Mouse (Mus musculus): ENCODE measurements around the gene Mrpl14. TPM values are rescaled to one million over a fixed set of nuclear protein-coding genes. Genes with fewer than 3 reads are reported as not detected.
A peak's percentile ranks its signal among the peaks of the same experiment; 100 is the strongest.

The Mrpl14 gene
- polyA plus RNA-seq, 1 experiment from 2014 or later = 105 TPM

DNA sequence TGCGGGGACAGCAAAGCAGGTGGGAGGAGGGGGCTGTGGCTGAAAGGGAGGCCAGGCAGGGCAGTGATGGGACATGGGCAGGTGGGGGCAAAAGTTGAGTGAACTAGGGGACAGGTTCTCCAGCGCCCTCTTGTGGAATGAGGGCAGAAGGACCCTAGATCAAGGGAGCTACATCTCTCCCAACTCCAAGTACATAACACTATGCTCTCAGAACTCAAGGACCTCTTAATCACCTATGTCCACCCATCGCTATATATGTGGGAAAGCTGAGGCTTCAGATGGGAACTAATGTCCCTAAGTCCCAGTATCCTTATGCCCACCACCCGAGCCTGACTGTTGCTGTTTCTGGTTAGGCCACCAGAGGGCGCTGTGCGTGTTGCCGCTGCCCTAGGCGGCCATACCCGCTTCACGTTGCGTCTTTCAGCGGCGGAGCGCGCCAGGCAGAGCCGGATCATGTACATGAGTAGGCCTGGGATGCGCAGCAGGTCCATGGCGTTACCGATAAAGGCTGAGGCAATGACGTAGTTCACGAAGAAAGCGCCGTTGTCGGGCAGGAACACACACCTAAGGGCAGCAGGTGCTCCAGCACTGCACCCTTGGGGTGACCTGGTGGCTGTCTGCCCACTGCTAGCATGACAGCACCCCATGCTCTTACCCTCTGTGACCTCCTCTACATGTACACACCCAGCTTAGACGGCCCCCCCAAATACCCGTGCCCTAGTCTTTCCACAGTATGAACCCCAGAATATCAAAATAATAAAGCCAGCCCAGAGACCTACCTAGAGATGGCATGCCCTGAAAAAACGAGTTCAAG, 22.8 kb upstream of the Mrpl14 start:
- ATAC-seq (ENCODE audit: low FRiP score) (peak; percentile 53), DNase-seq (ENCODE audit: low spot score) (peak; percentile 90)
- H3K4me2 ChIP-seq (replicated peaks; ENCODE audit: low read depth, low read length) = no peak overlapping the region
- H3K36me3 ChIP-seq (ENCODE audit: control insufficient read depth, insufficient read depth, low read length) = peaks cover 3% of the 10 kb centered on the region
- H3K9me3 ChIP-seq (ENCODE audit: control insufficient read depth, low read length) = no peaks in the 10 kb centered on the region
- no peak overlapping the region for H3K9ac ChIP-seq (ENCODE audit: low read depth, low read length)
- WGBS = 23% methylated on average over 27 of the region's 27 CpGs
- no peak overlapping the region for H3K4me3 ChIP-seq (ENCODE audit: low read depth, low read length)
- no peaks in the 10 kb centered on the region for H3K27me3 ChIP-seq (ENCODE audit: control insufficient read depth, insufficient read depth, low read length)
- H3K4me1 ChIP-seq (replicated peaks; ENCODE audit: control insufficient read depth, insufficient read depth, low read length) = no peaks in the 10 kb centered on the region
- no peak overlapping the region for H3K27ac ChIP-seq (ENCODE audit: low read depth, low read length)

- no peak overlapping the region for H3K27ac ChIP-seq (ENCODE audit: low read depth, low read length)
- ATAC-seq (ENCODE audit: low FRiP score) (no peak), DNase-seq (ENCODE audit: low spot score) (no peak)
- H3K9ac ChIP-seq (ENCODE audit: low read depth, low read length) = no peak overlapping the region
- H3K4me3 ChIP-seq (ENCODE audit: low read depth, low read length) = no peak overlapping the region
- H3K4me2 ChIP-seq (replicated peaks; ENCODE audit: low read depth, low read length) = no peak overlapping the region
- no peaks in the 10 kb centered on the region for H3K27me3 ChIP-seq (ENCODE audit: control insufficient read depth, insufficient read depth, low read length)
- peaks cover 3% of the 10 kb centered on the region for H3K36me3 ChIP-seq (ENCODE audit: control insufficient read depth, insufficient read depth, low read length)
- 92% methylated on average over 13 of the region's 13 CpGs for WGBS
- H3K9me3 ChIP-seq (ENCODE audit: control insufficient read depth, low read length) = no peaks in the 10 kb centered on the region
- H3K4me1 ChIP-seq (replicated peaks; ENCODE audit: control insufficient read depth, insufficient read depth, low read length) = no peaks in the 10 kb centered on the region
Observed at GRCm38 (mm10) chr17:45664608-45665007, 21.5 kb upstream of the Mrpl14 start.

DNA sequence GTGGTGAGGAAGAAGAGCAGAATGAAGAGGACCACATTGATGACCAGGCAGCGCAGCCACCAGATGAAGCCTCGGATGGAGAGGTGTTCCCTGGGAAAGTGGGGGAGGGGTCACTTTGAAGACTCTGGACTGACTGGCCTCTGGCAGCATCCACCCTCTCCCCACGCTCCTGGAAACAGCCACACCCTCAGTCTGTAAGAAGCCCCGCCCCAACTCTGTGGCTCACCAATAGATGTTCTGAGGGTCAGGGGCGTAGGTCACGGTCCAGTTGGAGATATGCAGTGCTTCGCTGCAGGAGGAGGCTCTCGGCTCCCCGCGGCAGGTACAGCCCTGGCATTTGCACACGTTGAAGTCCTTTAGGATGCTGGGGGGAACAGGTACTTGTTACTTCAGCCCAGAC, 20.0 kb upstream of the Mrpl14 start:
- 80% methylated on average over 11 of the region's 11 CpGs for WGBS

GRCm38 (mm10) chr17:45667481-45667880, 18.6 kb upstream of the Mrpl14 start:
- H3K36me3 ChIP-seq (ENCODE audit: control insufficient read depth, insufficient read depth, low read length) = peaks cover 6% of the 10 kb centered on the region
- no peaks in the 10 kb centered on the region for H3K27me3 ChIP-seq (ENCODE audit: control insufficient read depth, insufficient read depth, low read length)
- WGBS = 90% methylated on average over 10 of the region's 10 CpGs
- no peak overlapping the region for H3K4me2 ChIP-seq (replicated peaks; ENCODE audit: low read depth, low read length)
- no peak for ATAC-seq (ENCODE audit: low FRiP score)
- H3K4me3 ChIP-seq (ENCODE audit: low read depth, low read length) = no peak overlapping the region
- H3K9me3 ChIP-seq (ENCODE audit: control insufficient read depth, low read length) = no peaks in the 10 kb centered on the region
- no peak for DNase-seq (ENCODE audit: low spot score)
- no peak overlapping the region for H3K9ac ChIP-seq (ENCODE audit: low read depth, low read length)
- H3K27ac ChIP-seq (ENCODE audit: low read depth, low read length) = no peak overlapping the region
- H3K4me1 ChIP-seq (replicated peaks; ENCODE audit: control insufficient read depth, insufficient read depth, low read length) = no peaks in the 10 kb centered on the region

More for the DNA sequence above, 20.0 kb upstream of the Mrpl14 start:
- H3K4me1 ChIP-seq (replicated peaks; ENCODE audit: control insufficient read depth, insufficient read depth, low read length) = no peaks in the 10 kb centered on the region
- ATAC-seq (ENCODE audit: low FRiP score) (no peak), DNase-seq (ENCODE audit: low spot score) (no peak)
- no peak overlapping the region for H3K9ac ChIP-seq (ENCODE audit: low read depth, low read length)
- no peaks in the 10 kb centered on the region for H3K27me3 ChIP-seq (ENCODE audit: control insufficient read depth, insufficient read depth, low read length)
- peaks cover 7% of the 10 kb centered on the region for H3K36me3 ChIP-seq (ENCODE audit: control insufficient read depth, insufficient read depth, low read length)
- no peak overlapping the region for H3K4me2 ChIP-seq (replicated peaks; ENCODE audit: low read depth, low read length)
- H3K27ac ChIP-seq (ENCODE audit: low read depth, low read length) = no peak overlapping the region
- H3K4me3 ChIP-seq (ENCODE audit: low read depth, low read length) = no peak overlapping the region
- no peaks in the 10 kb centered on the region for H3K9me3 ChIP-seq (ENCODE audit: control insufficient read depth, low read length)

GRCm38 (mm10) chr17:45667986-45668385, 18.1 kb upstream of the Mrpl14 start:
- no peak overlapping the region for H3K9ac ChIP-seq (ENCODE audit: low read depth, low read length)
- ATAC-seq (ENCODE audit: low FRiP score) (no peak), DNase-seq (ENCODE audit: low spot score) (no peak)
- no peaks in the 10 kb centered on the region for H3K9me3 ChIP-seq (ENCODE audit: control insufficient read depth, low read length)
- 88% methylated on average over 10 of the region's 10 CpGs for WGBS
- H3K36me3 ChIP-seq (ENCODE audit: control insufficient read depth, insufficient read depth, low read length) = peaks cover 10% of the 10 kb centered on the region; the same call in 1 of the 2 replicates
- H3K4me1 ChIP-seq (replicated peaks; ENCODE audit: control insufficient read depth, insufficient read depth, low read length) = no peaks in the 10 kb centered on the region
- H3K4me2 ChIP-seq (replicated peaks; ENCODE audit: low read depth, low read length) = no peak overlapping the region
- no peak overlapping the region for H3K27ac ChIP-seq (ENCODE audit: low read depth, low read length)
- H3K4me3 ChIP-seq (ENCODE audit: low read depth, low read length) = no peak overlapping the region
- H3K27me3 ChIP-seq (ENCODE audit: control insufficient read depth, insufficient read depth, low read length) = no peaks in the 10 kb centered on the region

- no peak overlapping the region for H3K9ac ChIP-seq (ENCODE audit: low read depth, low read length)
- no peak for ATAC-seq (ENCODE audit: low FRiP score)
- no peaks in the 10 kb centered on the region for H3K9me3 ChIP-seq (ENCODE audit: control insufficient read depth, low read length)
- peaks cover 16% of the 10 kb centered on the region for H3K36me3 ChIP-seq (ENCODE audit: control insufficient read depth, insufficient read depth, low read length)
- no peaks in the 10 kb centered on the region for H3K27me3 ChIP-seq (ENCODE audit: control insufficient read depth, insufficient read depth, low read length)
- no peak for DNase-seq (ENCODE audit: low spot score)
- H3K4me3 ChIP-seq (ENCODE audit: low read depth, low read length) = no peak overlapping the region
- no peaks in the 10 kb centered on the region for H3K4me1 ChIP-seq (replicated peaks; ENCODE audit: control insufficient read depth, insufficient read depth, low read length)
- 97% methylated on average over 1 of the region's 1 CpGs for WGBS
- H3K27ac ChIP-seq (ENCODE audit: low read depth, low read length) = no peak overlapping the region
- no peak overlapping the region for H3K4me2 ChIP-seq (replicated peaks; ENCODE audit: low read depth, low read length)
Observed at GRCm38 (mm10) chr17:45671821-45672220, 14.3 kb upstream of the Mrpl14 start.

GRCm38 (mm10) chr17:45672598-45672997, 13.5 kb upstream of the Mrpl14 start:
- no peak for ATAC-seq (ENCODE audit: low FRiP score)
- H3K36me3 ChIP-seq (ENCODE audit: control insufficient read depth, insufficient read depth, low read length) = peaks cover 16% of the 10 kb centered on the region

DNA sequence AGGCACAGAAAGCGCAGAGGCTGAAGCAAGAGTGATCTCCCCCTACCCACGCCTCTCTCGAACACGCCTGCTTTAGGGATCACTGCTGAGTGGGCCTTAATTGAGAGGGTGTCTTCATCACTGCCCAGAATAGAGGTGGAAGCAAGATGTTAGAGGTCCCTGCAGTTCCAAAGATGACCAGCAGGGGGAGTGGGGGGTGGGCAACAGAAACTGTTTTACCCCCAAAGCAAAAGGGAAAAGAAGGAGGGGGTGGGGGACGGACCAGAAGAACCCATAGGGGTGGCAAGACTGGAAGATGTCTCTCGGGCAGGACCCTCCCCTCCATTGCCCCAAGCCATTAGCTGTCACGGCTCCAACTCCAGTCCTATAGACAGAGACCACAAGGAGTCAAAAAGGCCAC, 8.0 kb upstream of the Mrpl14 start:
- H3K27ac ChIP-seq (ENCODE audit: low read depth, low read length) = no peak overlapping the region
- H3K36me3 ChIP-seq (ENCODE audit: control insufficient read depth, insufficient read depth, low read length) = peaks cover 5% of the 10 kb centered on the region
- H3K4me1 ChIP-seq (replicated peaks; ENCODE audit: control insufficient read depth, insufficient read depth, low read length) = peaks cover 5% of the 10 kb centered on the region; the same call in 1 of the 2 replicates
- ATAC-seq (ENCODE audit: low FRiP score) (peak; percentile 8; the same call in 1 of the 2 replicates), DNase-seq (ENCODE audit: low spot score) (peak; percentile 82)
- no peak overlapping the region for H3K4me2 ChIP-seq (replicated peaks; ENCODE audit: low read depth, low read length)
- no peak overlapping the region for H3K9ac ChIP-seq (ENCODE audit: low read depth, low read length)
- no peak overlapping the region for H3K4me3 ChIP-seq (ENCODE audit: low read depth, low read length)
- WGBS = 40% methylated on average over 7 of the region's 7 CpGs
- H3K9me3 ChIP-seq (ENCODE audit: control insufficient read depth, low read length) = no peaks in the 10 kb centered on the region
- no peaks in the 10 kb centered on the region for H3K27me3 ChIP-seq (ENCODE audit: control insufficient read depth, insufficient read depth, low read length)

More at GRCm38 (mm10) chr17:45672598-45672997, 13.5 kb upstream of the Mrpl14 start:
- no peaks in the 10 kb centered on the region for H3K9me3 ChIP-seq (ENCODE audit: control insufficient read depth, low read length)
- no peak overlapping the region for H3K9ac ChIP-seq (ENCODE audit: low read depth, low read length)
- DNase-seq (ENCODE audit: low spot score) = no peak
- no peak overlapping the region for H3K4me3 ChIP-seq (ENCODE audit: low read depth, low read length)
- WGBS = 91% methylated on average over 2 of the region's 2 CpGs
- no peaks in the 10 kb centered on the region for H3K27me3 ChIP-seq (ENCODE audit: control insufficient read depth, insufficient read depth, low read length)
- H3K27ac ChIP-seq (ENCODE audit: low read depth, low read length) = no peak overlapping the region
- H3K4me1 ChIP-seq (replicated peaks; ENCODE audit: control insufficient read depth, insufficient read depth, low read length) = no peaks in the 10 kb centered on the region
- no peak overlapping the region for H3K4me2 ChIP-seq (replicated peaks; ENCODE audit: low read depth, low read length)
